Mouse (Mus musculus) ES-E14 (cell line): ENCODE data around the gene Gpr132.

Experiments used
- HCFC1 ChIP-seq: IDR thresholded peaks from 2 replicates; pipeline ENCODE4 v1.6.1; 2012; ENCODE audit warnings: low read length, inconsistent platforms, borderline replicate concordance; ENCODE audit not compliant: insufficient read depth
- ZC3H11A ChIP-seq: IDR thresholded peaks from 2 replicates; pipeline ENCODE4 v1.6.1; 2012; ENCODE audit warnings: low read depth, mild to moderate bottlenecking, inconsistent platforms, low read length, borderline replicate concordance

DNA sequence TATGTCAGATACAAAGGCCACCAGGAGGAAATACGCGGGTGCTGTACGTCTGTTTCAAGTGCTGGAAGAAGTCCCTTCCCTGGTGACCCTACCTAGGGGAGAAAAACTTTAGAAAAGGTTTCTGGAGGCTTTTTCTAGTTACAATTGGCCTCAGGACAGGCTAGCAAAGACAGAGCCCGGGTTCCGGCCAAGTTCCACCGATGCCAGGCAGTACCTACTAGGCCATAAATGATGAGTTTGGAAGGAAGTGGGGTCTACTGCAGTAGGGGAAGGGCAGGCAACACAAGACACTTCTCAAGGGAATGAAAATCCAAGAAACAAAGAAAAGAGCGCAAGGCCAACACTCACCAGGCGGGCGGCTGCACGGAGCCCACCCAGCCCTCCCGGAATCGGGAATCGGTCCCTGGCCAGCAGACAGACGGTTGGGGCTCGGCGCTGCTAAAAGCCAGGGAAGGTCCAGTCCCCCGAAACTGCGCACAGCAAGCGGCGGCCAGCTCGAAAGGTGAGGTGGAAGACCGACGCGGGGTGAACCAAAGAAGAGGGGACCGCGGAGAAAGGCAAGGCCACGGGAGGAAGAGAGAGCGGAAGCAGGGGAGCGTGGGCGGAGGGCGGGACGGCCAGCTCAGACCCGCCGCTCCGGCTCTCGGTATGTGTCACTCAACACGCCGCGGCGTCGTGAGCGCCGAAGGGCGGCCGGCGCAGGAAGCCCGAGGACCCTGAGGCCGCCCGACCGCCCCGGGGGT lies 39.4 kb downstream of the Gpr132 start:
- TF ChIP-seq HCFC1 (no peak; the same call in 1 of the 2 replicates), ZC3H11A (no peak)
